Mouse (Mus musculus): Measurements from ENCODE around the gene Tmem256. TPM values are rescaled to one million over a fixed set of nuclear protein-coding genes. Genes with fewer than 3 reads are reported as not detected.

Gene Tmem256
- total RNA-seq, 2 experiments from 2014 or later, result 144 to 165 TPM

- peak within 1 kb of the TSS; percentile 78 for H3K4me3 ChIP-seq
- TF ChIP-seq CTCF (IDR thresholded peaks at IDR 0.05), result no peak
- intact Hi-C loops (cut with DNase I), result loop anchor here (5.0 kb wide), 1 partner anchor 119 kb away; the partner anchor contains the start of gene Senp3
- no peak for DNase-seq
- H3K27ac ChIP-seq, result peak within 1 kb of the TSS; percentile 87
These were observed 36.8 kb upstream of the Tmem256 start, which contains the start of gene Fgf11 for GRCm38 (mm10) chr11:69801379-69801977. Gene Fgf11, minus strand, starts transcription at chr11:69801857.

GRCm38 (mm10) chr11:69802648-69803105, 35.6 kb upstream of the Tmem256 start:
- peak; percentile 93 for DNase-seq
- TF ChIP-seq CTCF (IDR thresholded peaks at IDR 0.05), result no peak
- Histone ChIP-seq H3K27ac (peak overlapping the region; percentile 87), H3K4me3 (peak overlapping the region; percentile 78)
- intact Hi-C loops (cut with DNase I), result loop anchor here (2.0 to 5.0 kb wide), 2 partner anchors 44 to 120 kb away; partner anchors contain the start of genes Polr2a and Senp3

GRCm38 (mm10) chr11:69803328-69803727, 35.0 kb upstream of the Tmem256 start:
- Histone ChIP-seq H3K27ac (peak overlapping the region; percentile 87), H3K4me3 (peak overlapping the region; percentile 78)
- no peak for TF ChIP-seq CTCF (IDR thresholded peaks at IDR 0.05)
- intact Hi-C loops (cut with DNase I), result loop anchor here (2.0 to 5.0 kb wide), 2 partner anchors 45 to 121 kb away; partner anchors contain the start of genes Polr2a and Senp3
- no peak for DNase-seq

- peak; percentile 88 for DNase-seq
- intact Hi-C loops (cut with DNase I), result loop anchor here (2.0 to 5.0 kb wide), 4 partner anchors 33 to 122 kb away; partner anchors contain the start of genes Nlgn2, Polr2a and Senp3
- Histone ChIP-seq H3K4me3 (peak overlapping the region; percentile 78), H3K27ac (peak overlapping the region; percentile 87)
- peak; percentile 82 for TF ChIP-seq CTCF (IDR thresholded peaks at IDR 0.05)
These were observed 34.3 kb upstream of the Tmem256 start for GRCm38 (mm10) chr11:69803786-69804651.

- DNase-seq, result no peak
- Histone ChIP-seq H3K4me3 (peak overlapping the region; percentile 78), H3K27ac (no peak overlapping the region)
- intact Hi-C loops (cut with DNase I), result loop anchor here (2.0 to 5.0 kb wide), 3 partner anchors 32 to 122 kb away; partner anchors contain the start of genes Nlgn2 and Senp3
- no peak for TF ChIP-seq CTCF (IDR thresholded peaks at IDR 0.05)
These were observed 33.7 kb upstream of the Tmem256 start for GRCm38 (mm10) chr11:69804652-69804940.

GRCm38 (mm10) chr11:69804972-69805909, 33.1 kb upstream of the Tmem256 start, which contains the start of gene Tmem102:
Gene Tmem102, minus strand, starts transcription at chr11:69805624.
- intact Hi-C loops (cut with DNase I), result loop anchor here (2.0 to 5.0 kb wide), 3 partner anchors 32 to 123 kb away; partner anchors contain the start of genes Nlgn2 and Senp3
- no peak for DNase-seq
- H3K27ac ChIP-seq, result no peak within 1 kb of the TSS
- H3K4me3 ChIP-seq, result peak within 1 kb of the TSS; percentile 78
- TF ChIP-seq CTCF (IDR thresholded peaks at IDR 0.05), result no peak

- DNase-seq, result no peak
- intact Hi-C loops (cut with DNase I), result no loop called here
These were observed 31.9 kb upstream of the Tmem256 start for GRCm38 (mm10) chr11:69806378-69806777.

GRCm38 (mm10) chr11:69807641-69808040, 30.7 kb upstream of the Tmem256 start:
- intact Hi-C loops (cut with DNase I), result no loop called here
- DNase-seq, result no peak
- no peak for TF ChIP-seq CTCF (IDR thresholded peaks at IDR 0.05)
- H3K27ac ChIP-seq, result no peak overlapping the region
- no peak overlapping the region for H3K4me3 ChIP-seq

More at GRCm38 (mm10) chr11:69806378-69806777, 31.9 kb upstream of the Tmem256 start:
- Histone ChIP-seq H3K27ac (no peak overlapping the region), H3K4me3 (no peak overlapping the region)
- peak; percentile 26 for TF ChIP-seq CTCF (IDR thresholded peaks at IDR 0.05)

- no peak for DNase-seq
- TF ChIP-seq CTCF (IDR thresholded peaks at IDR 0.05), result no peak
- intact Hi-C loops (cut with DNase I), result no loop called here
These were observed 28.0 kb upstream of the Tmem256 start for GRCm38 (mm10) chr11:69810280-69810679.

GRCm38 (mm10) chr11:69815155-69815554, 23.2 kb upstream of the Tmem256 start, which contains the start of gene Gm39566:
Gene Gm39566, minus strand, starts transcription at chr11:69815298.
- no peak within 1 kb of the TSS for H3K27ac ChIP-seq
- intact Hi-C loops (cut with DNase I), result no loop called here
- DNase-seq, result no peak
- TF ChIP-seq CTCF (IDR thresholded peaks at IDR 0.05), result 0 out of 2 replicates have a peak, but pooled peaks have one; percentile 2
- no peak within 1 kb of the TSS for H3K4me3 ChIP-seq

More at GRCm38 (mm10) chr11:69810280-69810679, 28.0 kb upstream of the Tmem256 start:
- Histone ChIP-seq H3K4me3 (no peak overlapping the region), H3K27ac (no peak overlapping the region)

GRCm38 (mm10) chr11:69816520-69816919, 21.8 kb upstream of the Tmem256 start:
- Histone ChIP-seq H3K4me3 (no peak overlapping the region), H3K27ac (no peak overlapping the region)
- no peak for DNase-seq
- intact Hi-C loops (cut with DNase I), result no loop called here
- TF ChIP-seq CTCF (IDR thresholded peaks at IDR 0.05), result no peak

All from gastrocnemius, adult 2 months (tissue).